Mouse (Mus musculus): Measurements from ENCODE around the gene Cacng1.

Gene Cacng1

DNA sequence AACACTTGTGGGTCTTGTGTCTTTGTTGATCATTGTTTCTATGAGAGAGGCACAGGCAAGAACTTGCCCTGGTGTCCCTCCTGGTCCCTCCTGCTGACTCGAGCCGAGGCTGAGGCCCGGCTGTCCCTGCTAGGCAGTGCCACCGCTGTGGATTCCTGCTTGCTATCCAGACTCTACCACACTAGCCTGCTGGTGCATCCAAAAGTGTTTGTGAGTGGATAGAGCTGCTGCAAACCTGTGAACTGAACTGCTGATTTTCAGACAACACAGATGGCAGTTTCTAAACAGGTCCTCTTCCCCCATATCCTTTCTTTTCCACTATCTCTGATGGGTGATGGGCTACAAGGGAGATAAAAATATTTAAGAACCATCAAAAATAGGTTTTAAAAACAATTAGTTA lies 60.8 kb downstream of the Cacng1 start:
- DNase-seq (ENCODE audit: low read depth, low spot score): peak; percentile 63
